Mouse (Mus musculus): ENCODE results near the gene Fam89b. TPM values are rescaled to one million over a fixed set of nuclear protein-coding genes. Genes with fewer than 3 reads are reported as not detected.

Fam89b gene
- total RNA-seq, 2 experiments from 2014 or later: 30.0 to 30.2 TPM

- intact Hi-C loops (cut with DNase I): no loop called here
Measured at GRCm38 (mm10) chr19:5715793-5716688, 13.4 kb downstream of the Fam89b start.

DNA sequence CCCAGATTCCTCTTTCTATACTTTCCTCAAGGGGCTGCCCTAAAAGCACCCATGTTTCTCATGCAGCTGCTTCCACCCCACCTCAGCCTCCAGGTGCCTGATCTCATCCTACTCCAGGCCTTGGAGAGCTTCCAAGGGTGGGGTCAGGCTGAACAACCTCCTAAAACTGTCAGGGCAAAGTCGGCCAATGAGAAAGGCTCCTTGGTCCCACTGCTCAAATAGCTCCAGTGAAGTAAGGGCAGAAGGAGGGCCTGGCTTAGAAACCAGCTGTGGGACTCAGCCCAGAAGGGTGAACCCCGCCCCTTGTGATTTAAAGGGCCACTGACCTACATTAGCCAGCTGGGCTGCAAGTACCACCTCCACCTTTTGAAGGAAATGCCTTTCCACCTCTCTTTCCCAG is 15.7 kb downstream of the Fam89b start:
- intact Hi-C loops (cut with DNase I): loop anchor here (5.0 kb wide), 1 partner anchor 164 kb away; the partner anchor contains the start of genes Frmd8 and Slc25a45
- DNase-seq (ENCODE audit: low spot score in 2 of 2): no peak

More at GRCm38 (mm10) chr19:5715793-5716688, 13.4 kb downstream of the Fam89b start:
- DNase-seq (ENCODE audit: low spot score in 2 of 2): peak; percentile 55 to 59

DNA sequence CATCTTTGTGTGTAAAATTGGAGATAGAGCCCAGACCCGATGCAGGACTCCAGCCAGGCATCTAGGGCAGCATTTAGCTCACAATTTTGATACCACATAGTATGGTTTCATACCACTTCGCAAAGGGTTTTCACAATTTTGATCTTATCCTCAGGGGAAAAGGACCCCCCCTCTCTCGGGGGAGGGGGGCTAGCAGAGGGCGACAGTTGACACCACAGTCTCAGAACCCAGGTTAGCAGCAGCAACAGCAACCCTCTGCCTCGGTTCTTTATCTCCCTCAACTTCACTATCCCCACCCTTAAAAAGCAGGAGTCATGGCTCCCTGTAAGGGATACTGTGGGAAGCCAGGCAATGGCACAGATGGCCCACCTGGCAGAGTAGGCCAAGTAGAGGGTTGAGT is 16.2 kb downstream of the Fam89b start:
- DNase-seq (ENCODE audit: low spot score in 2 of 2): no peak
- intact Hi-C loops (cut with DNase I): loop anchor here (5.0 kb wide), 1 partner anchor 164 kb away; the partner anchor contains the start of genes Frmd8 and Slc25a45

- no peak for DNase-seq (ENCODE audit: low spot score in 2 of 2)
- intact Hi-C loops (cut with DNase I): loop anchor here (1.0 to 5.0 kb wide), 3 partner anchors 16 to 165 kb away; partner anchors contain the start of genes Frmd8 and Slc25a45
Measured at GRCm38 (mm10) chr19:5711907-5712460, 17.5 kb downstream of the Fam89b start.

- intact Hi-C loops (cut with DNase I): loop anchor here (1.0 to 5.0 kb wide), 3 partner anchors 17 to 166 kb away; partner anchors contain the start of genes Frmd8 and Slc25a45
- peak; percentile 64 to 82 for DNase-seq (ENCODE audit: low spot score in 2 of 2)
Measured at GRCm38 (mm10) chr19:5711218-5711617, 18.2 kb downstream of the Fam89b start.

DNA sequence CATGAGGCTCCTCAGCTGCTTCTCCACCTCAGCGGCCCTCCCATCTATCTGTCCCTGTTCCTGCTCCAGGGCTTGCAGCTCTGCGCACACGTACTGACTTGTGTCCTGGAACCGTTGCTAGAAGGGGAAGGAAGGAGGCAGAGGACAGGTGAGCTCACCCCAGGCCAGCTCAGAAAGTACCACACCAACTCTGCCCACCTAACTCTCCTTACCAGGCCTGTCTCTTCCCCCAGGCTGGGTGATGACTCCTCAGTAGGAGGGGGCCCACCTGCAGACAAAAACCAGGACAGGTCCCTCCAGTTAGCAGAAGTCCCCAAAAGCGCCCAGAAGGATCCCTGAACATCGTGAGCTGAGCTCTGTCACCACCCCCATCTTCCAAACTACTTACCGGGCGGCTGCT is 18.9 kb downstream of the Fam89b start:
- intact Hi-C loops (cut with DNase I): loop anchor here (5.0 kb wide), 1 partner anchor 167 kb away; the partner anchor contains the start of genes Frmd8 and Slc25a45
- no peak for DNase-seq (ENCODE audit: low spot score in 2 of 2)

GRCm38 (mm10) chr19:5710068-5710467 is 19.4 kb downstream of the Fam89b start:
- no peak for DNase-seq (ENCODE audit: low spot score in 2 of 2)
- intact Hi-C loops (cut with DNase I): loop anchor here (5.0 kb wide), 1 partner anchor 167 kb away; the partner anchor contains the start of genes Frmd8 and Slc25a45

DNA sequence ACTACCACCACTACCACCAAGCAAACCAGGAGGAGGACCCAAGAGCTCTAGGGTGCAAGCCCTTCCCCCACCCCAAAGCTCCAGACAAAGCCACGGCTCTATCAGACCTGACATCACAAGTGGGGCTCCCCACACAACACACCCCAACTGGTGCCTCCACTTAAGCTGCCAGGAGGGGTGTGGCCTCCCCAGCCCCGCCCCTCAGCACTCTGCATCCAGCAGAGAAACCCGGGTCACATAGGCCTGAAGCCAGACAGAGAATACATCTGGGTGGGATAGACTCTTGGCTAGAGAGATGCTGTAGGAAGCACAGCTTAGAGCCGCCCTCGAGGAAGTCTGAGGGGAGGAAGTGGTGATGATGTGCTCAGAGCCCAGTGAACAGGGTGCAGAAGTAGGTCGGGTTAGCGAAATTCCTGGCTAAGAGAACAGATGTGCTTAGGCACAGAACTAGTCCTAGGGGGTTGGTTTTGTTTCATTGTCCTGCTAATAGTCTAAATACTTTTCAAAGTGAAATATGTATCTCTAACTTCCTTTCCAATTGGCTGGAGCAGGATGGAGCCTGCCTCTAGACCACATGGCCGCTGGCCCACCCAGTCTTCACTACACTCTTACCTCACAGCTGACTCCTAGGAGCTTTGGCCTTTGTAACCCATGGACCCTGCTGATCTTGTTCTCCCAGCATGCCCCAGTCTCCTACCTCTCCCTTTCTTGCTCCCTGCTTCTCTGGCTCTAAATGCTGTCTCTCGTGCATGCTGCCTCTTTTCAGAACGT is 24.5 kb downstream of the Fam89b start:
- no peak for DNase-seq (ENCODE audit: low spot score in 2 of 2)
- intact Hi-C loops (cut with DNase I): no loop called here

DNA sequence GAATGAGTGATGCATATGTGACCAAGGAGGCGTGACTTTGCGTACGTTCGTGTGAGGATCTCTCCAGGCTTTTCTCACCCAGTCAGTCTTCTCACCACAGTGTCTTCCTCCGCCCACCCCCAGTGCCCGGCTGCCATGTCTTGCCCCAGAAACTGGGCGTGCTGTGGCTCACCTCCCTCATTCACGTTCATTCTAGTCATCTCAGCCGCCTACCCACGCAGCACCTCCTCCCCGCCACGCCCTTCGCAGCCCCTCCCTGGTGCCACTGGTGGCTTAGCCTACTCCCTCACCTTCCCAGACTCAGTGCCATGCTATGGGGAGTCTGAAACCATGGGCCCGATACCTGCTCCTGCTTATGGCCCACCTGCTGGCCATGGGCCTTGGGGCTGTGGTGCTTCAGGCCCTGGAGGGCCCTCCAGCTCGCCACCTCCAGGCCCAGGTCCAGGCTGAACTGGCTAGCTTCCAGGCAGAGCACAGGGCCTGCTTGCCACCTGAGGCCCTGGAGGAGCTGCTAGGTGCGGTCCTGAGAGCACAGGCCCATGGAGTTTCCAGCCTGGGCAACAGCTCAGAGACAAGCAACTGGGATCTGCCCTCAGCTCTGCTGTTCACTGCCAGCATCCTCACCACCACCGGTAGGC is 25.2 kb downstream of the Fam89b start, which contains the start of gene Kcnk7:
Kcnk7 (plus strand) TSS at position 205 of the 638 bp plus-strand sequence.
- intact Hi-C loops (cut with DNase I): no loop called here

GRCm38 (mm10) chr19:5695849-5696462 is 33.5 kb downstream of the Fam89b start:
- intact Hi-C loops (cut with DNase I): no loop called here
- no peak for DNase-seq (ENCODE audit: low spot score in 2 of 2)

More for the DNA sequence above, 25.2 kb downstream of the Fam89b start, which contains the start of gene Kcnk7:
- DNase-seq (ENCODE audit: low spot score in 2 of 2): peak in 1 of 2 experiments; percentile 61

GRCm38 (mm10) chr19:5693801-5694200 is 35.7 kb downstream of the Fam89b start:
- DNase-seq (ENCODE audit: low spot score in 2 of 2): no peak
- intact Hi-C loops (cut with DNase I): no loop called here

DNA sequence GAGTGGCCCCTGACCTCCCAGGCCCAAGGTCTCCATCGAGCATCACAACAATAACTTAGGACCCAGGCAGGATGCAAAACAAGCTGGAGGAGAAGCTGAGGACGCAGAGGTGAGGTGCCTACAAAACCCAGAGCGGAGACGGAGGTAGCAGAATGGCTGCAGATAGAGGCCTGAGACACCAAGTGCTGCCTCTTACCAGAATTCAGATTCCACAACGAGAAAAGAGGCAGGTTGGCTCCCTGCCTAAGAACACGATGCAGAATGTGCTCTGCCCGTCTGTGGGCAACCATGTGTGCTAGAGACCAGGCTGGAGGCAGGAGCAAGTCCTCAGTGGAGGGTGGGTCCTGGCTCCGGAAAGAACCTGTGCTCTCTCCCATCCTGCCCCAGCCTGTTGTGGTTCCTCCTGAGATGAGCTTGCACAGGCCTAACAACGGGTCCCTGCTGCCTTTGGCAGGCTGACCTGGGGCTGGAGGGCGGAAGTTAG is 36.5 kb downstream of the Fam89b start:
- no peak for DNase-seq (ENCODE audit: low spot score in 2 of 2)
- intact Hi-C loops (cut with DNase I): no loop called here

- intact Hi-C loops (cut with DNase I): no loop called here
- no peak for DNase-seq (ENCODE audit: low spot score in 2 of 2)
Measured at GRCm38 (mm10) chr19:5692086-5692912, 37.2 kb downstream of the Fam89b start.

DNA sequence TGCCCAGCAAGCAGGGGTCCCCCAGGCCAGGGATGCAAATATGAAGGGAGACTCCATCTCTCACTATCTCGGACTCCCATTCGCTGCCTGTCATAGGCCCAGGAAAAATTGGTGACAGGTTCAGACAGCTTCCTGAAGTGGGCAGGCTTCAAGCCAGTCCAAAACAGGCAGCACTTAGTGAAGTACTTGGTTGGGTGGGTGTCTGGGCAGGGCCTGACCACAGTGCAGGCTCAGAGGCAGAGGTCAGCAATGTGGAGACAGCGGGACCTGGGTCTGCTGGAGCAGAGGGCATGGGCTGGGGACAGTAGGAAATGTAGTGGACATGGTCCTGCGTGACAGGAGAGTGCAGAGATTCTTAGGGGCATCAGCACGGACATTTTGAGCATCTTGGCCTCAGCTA is 37.9 kb downstream of the Fam89b start:
- no peak for DNase-seq (ENCODE audit: low spot score in 2 of 2)
- intact Hi-C loops (cut with DNase I): no loop called here

DNA sequence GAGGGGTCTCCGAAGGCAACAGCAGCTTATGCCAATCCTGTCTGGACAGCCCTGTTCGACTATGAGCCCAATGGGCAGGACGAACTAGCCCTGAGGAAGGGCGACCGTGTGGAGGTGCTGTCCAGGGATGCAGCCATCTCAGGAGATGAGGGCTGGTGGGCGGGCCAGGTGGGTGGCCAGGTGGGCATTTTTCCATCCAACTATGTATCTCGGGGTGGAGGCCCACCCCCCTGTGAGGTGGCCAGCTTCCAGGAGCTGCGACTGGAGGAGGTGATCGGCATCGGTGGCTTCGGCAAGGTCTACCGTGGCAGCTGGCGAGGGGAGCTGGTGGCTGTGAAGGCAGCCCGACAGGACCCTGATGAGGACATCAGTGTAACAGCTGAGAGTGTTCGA is 39.1 kb downstream of the Fam89b start:
- DNase-seq (ENCODE audit: low spot score in 2 of 2): peak in 1 of 2 experiments; percentile 23

DNA sequence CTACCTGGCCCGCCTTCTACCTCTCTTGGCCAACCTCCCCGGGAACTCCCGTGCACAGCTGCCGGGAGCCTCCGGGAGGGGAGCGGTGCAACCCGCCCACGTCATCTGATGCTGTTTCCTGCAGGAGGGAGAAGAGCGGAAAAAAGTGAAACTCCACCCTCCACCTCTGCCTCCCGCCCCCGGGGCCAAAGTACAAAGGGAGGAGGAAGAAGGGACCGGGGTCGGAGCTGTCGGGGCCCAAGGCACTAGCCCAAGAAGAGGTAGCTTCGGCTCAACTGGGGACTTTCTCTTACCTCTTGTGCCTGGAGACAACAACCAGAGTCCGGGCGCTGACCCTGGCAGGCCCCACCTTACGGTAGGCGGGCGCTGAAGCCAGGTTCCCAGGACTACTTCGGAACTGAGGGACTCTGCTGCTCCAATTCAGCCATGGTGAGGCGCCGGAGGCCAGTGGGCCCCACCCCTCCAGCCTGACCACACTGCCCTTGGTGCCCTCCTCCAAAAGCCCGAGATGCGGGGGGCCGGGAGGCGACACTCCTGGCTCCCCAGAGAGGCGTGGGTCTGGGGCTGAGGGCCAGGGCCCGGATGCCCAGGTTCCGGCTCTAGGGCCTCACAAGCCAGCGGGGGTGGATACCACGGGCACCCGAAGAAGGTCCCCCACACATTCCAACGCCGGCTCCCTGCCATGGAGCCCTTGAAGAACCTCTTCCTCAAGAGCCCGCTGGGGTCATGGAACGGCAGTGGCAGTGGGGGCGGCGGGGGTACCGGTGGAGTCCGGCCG is 39.7 kb downstream of the Fam89b start:
- peak; percentile 73 to 86 for DNase-seq (ENCODE audit: low spot score in 2 of 2)
- intact Hi-C loops (cut with DNase I): loop anchor here (2.0 kb wide), 2 partner anchors 39 to 53 kb away; partner anchors contain the start of genes Fam89b and Rela

More for the DNA sequence above, 39.1 kb downstream of the Fam89b start:
- intact Hi-C loops (cut with DNase I): no loop called here

GRCm38 (mm10) chr19:5689088-5689428 is 40.4 kb downstream of the Fam89b start:
- intact Hi-C loops (cut with DNase I): loop anchor here (2.0 kb wide), 2 partner anchors 40 to 52 kb away; partner anchors contain the start of genes Fam89b and Rela
- no peak for DNase-seq (ENCODE audit: low spot score in 2 of 2)
